Mouse (Mus musculus) frontal cortex, adult (tissue): ENCODE data around the gene Jup.

Source experiments
- ATAC-seq: cut with Nextera tagmentation; 2 replicates; pipeline ENCODE4 v1.9.2; 2017; ENCODE audit warnings: mild to moderate bottlenecking, moderate library complexity, mixed read lengths; ENCODE audit not compliant: low TSS enrichment

Jup gene

DNA sequence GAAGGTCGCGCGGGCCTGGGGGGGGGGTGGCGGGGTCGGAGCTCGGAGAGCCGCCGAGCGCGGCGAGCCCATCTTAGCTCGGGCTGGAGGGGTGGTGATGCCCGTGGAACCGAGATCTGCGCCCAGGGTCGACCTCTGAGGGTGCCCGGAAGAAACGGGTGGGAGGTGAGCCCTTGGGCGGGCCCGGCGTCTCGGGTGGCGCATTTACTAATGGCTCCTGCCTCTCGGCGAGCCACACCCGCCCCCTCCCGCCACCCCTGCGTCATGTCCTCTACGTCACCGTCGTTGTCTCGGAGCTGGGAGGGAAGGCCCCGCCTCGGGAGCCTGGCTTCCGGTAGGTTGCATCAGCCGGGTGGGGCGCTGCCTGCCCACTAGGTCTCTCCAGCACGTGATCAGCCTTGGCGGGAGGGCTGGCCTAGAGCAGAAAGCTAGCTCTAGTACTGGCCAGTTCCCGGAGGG is 77.4 kb downstream of the Jup start:
- ATAC-seq = peak; percentile 89

DNA sequence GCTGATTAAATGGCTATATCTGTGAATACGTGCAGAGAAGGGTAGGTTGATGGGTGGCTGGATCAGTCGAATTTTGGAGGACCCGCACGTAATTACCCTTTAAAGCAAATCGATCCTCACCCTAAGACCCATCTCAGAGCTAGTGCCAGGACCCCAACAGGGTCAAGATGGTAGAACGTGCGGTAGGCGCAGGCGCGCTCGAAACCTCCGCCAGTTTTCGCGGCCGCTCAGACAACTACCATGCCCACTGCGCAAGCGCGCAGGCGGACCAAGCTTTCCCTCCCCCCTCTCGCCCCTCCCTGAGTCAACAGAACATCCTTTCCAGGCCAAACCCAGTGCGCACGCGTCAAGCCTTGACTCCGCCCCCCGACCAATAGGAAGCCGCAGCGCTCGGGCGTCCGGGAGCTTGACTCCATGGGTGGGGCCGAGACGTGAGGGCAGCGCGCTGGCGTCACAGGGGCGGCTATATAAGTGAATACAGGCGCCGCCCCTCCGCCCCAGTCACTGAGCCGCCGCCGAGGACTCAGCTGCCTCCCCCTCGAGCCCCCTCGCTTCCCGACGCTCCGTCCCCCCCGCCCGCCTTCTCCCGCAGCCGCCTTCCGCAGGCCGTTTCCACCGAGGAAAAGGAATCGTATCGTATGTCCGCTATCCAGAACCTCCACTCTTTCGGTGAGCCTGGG is 77.9 kb downstream of the Jup start, which contains the start of gene Eif1:
Eif1 (plus strand) TSS at position 394 of the 680 bp plus-strand sequence.
- ATAC-seq = peak; percentile 86
